Mouse (Mus musculus): ENCODE measurements around the gene Zkscan16.

Gene Zkscan16

DNA sequence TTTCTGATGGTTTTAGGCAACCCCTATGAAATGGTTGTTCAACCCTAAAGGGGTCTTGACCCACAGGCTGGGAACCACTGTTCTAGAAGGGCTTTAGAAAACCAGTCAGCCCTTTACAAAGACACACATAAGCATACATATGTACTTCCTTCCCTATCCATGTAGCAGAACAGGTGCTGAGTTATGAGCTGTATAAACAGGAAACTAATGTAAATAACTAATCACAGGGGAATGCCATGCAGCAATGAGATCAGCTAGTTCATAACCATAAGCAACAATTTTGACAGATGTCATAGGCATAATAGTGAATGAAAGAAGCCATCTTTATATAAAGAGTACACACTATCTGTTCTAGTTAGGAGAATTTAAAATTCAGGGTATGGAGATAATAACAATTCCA is 1.8 kb upstream of the Zkscan16 start:
- no peak for DNase-seq (ENCODE audit: low spot score)

DNA sequence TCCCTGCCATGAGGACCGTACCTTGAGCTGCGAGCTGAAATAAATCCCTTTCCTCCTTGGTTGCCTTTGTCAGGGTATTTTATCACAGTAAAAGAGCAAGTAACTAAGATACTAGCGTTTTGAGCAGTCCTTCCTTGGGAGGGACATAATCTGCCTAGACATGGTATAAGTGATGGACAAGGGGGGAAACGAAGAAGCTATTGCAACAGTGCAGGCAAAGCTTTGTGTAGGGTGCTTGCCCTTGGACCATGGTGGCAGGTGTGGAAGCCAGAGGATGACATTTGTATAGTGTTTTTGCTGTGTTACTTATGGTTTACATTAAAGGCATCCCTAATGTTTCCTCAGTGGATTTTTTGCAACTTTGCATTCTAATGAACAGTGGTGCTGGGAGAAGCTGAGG is 486 bp upstream of the Zkscan16 start:
- no peak for DNase-seq (ENCODE audit: low spot score)

DNA sequence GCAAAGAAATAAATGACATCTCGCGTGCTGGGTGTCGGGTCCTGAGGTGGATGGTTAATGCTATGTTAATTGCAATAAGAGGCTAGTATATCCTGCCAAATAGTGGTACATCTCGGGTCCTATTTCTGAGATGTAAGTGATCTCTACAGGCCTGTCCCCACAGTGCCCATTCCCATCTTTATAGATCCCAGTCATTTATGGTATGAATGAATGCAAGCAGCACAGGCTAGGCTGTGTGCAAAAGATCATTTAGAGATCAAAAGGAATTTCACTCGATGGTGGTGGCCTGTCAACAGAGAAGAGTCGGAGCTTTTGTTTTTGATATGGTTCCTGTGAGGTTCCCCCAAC is 752 bp downstream of the Zkscan16 start:
- no peak for DNase-seq (ENCODE audit: low spot score)

DNA sequence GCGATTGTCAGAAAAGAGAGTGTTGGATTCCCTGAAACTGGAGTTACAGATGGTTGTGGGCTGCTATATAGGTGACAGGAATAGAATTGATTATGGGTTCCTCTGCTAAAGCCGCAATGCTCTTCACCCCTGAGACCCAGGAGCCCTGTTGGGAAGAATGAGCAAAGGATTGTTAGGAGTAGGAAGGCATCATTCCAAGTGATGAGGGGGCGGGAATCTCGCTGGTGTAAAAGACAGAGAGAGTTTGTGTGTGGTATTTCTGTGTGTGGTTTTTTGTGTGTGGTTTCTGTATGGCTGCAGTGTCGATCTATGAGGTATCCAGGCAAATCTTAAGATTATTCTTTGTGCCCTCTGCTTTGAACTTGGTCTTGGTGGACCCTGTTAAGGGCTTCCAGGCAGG is 1.3 kb downstream of the Zkscan16 start:
- no peak for DNase-seq (ENCODE audit: low spot score)

DNA sequence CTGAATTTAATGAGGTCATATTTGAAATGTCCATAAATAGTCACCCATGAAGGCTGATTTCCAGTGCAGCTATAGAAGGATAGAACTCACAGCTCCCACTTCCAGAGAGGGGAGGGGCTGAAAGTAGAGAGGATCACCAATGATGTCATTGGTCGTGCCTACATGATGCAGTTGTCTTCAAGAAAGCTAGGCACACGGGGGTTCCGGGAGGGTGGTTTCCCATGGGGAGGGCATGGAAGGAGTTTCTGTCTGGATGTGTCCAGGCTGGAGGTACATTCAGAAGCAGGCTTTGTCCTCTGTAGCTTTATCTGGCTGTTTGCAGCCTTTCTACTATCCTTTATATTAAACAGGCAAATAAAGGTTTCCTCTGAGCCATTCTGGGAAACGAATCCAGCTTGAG is 5.0 kb downstream of the Zkscan16 start:
- no peak for DNase-seq (ENCODE audit: low spot score)

DNA sequence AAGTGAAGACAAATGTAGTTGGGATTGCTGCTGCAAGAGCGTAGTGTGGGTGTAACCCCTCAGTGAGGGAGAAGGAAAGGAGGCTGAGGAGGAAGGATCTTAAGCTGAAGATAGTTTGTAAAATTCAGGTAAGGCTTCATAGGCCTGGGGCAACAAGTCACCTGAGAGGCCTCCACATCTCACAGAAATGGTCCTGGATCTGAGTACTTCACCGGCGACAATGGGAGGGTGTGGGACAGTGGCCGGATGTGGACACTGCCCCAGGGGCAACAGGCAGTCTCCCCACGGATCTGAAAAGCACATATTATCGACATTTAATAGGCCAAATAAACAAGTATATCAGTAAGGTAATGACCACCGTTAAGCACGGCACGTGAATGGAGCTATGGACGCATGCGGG is 9.2 kb downstream of the Zkscan16 start:
- no peak for DNase-seq (ENCODE audit: low spot score)

DNA sequence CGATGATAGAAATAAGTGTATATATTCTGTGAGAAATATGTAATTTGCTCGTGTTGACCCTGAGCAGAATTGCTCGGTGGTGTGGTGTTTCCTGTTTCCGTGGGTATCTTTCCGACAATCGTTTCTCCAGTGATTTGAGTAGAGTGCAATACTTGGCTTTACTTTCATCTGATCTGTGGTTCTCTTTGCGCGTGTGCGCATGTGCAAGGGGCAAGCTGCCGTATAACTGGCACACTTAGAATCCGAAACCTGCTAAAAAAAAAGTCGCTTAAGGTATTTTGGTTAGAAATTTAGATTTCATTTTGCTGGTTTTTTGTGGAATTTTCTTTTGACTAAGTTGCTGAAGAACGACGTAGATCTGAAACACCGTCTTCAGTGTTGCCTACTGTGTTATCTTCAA is 18.3 kb downstream of the Zkscan16 start:
- no peak for DNase-seq (ENCODE audit: low spot score)

DNA sequence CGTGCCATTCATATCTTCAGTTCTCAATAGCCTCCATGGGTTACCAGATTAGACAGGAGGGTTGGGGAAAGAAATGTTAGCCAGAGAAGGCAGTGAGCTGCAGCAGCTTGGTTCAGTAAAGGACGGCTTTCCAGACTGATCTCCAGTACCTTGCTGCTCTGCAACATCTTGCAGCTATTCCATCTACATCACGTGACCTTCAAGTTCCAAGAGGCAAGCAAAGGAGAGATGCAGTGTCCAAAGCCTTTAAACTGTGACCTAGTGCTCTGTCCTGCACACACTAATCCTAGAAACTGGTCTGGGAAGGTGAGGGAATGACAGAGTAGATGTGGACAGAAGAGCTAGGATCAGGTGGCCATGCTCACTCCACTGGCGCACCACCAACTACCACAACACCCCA is 19.8 kb downstream of the Zkscan16 start:
- no peak for DNase-seq (ENCODE audit: low spot score)

DNA sequence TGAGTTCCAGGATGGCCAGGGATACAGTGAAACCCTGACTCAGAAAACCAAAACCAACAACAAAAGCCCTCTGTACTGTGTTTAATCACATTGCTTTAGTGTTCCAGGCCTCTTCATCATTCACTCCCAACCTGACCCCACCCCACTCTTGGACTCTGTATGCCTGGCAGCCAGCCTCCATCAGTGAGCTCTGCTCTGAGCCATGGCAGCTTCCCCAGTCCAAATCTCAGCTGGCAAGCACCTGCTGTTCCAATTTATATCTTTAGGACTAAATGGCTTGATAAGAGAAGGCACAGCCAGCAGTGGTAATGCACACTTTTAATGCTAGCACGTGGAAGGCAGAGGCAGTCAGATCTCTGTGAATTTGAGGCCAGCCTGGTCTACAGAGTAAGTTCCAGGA is 21.7 kb downstream of the Zkscan16 start:
- no peak for DNase-seq (ENCODE audit: low spot score)

DNA sequence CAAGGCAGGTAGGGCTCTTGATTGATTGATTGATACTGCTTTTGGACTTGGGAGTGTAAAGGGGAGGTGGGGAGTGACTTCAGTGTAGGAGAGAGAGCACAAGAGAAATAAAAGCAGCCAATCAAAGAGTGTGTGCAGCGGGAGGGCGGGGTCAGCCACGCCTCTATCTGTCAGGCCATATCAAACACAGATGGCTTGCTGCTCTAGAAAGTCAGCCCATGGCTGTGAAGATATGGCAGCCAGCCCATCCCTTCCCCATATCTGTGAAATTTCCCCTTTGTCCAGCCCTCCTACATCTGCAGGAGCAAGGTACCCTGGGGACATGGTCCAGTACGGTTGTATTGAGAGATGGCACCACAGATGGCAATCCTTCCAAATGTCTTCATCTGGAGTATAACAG is 27.2 kb downstream of the Zkscan16 start:
- DNase-seq (ENCODE audit: low spot score): no peak

DNA sequence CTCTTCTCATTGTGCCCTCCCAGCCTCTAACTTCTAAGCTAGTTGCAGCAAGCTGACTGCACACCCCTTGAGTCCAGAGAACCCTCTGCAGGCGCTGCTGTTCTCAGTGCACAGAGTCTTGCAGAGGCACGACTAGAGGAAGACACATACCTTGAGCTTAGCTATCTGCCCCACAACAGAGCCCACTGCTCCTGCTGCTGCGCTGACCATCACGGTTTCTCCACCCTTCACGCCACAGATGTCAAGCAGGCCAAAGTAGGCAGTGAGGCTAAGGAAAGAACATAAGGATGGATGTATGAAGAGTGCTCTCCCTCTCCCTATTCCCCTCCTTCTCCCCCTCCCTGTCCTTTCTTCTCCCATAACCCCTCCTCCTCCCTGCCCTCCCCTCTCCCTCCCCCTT is 32.3 kb downstream of the Zkscan16 start:
- DNase-seq (ENCODE audit: low spot score): no peak

DNA sequence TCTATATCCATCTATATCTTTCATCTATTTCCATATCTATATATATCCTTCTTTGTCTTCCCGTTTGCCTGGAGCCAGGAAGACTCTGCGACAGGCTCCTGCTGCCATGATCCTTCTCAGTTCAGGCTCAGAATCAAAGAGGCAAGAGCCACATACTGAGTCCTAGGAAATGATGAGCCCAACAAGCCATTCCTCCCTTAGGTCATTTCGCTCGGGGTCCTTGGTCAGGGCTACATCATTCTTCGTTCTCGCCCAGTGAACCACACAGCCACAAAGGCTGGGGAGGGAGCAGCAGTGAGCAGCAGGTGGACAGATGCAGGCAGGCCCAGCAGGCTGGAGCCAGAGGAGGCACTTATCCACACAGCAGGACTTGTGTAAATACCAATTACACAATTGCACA is 38.0 kb downstream of the Zkscan16 start:
- DNase-seq (ENCODE audit: low spot score): no peak

DNA sequence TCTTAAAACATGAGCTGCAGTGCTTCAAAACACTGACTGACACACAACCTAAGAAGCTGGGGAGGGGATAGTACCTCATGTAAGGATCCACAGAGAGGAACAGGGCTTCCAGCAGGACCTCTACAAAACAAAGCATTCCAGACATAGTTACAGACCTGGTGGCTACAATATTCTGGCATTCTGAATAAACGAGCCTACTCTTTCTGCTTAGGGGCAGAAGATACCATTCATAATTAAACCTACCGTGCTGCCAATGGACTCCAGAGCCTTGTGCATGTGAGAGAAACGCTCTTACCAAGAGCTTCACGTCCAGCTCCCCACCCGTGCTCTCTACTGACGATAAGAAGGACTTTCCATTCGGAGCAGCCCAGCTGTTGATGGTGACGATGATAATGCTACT is 39.4 kb downstream of the Zkscan16 start:
- no peak for DNase-seq (ENCODE audit: low spot score)

DNA sequence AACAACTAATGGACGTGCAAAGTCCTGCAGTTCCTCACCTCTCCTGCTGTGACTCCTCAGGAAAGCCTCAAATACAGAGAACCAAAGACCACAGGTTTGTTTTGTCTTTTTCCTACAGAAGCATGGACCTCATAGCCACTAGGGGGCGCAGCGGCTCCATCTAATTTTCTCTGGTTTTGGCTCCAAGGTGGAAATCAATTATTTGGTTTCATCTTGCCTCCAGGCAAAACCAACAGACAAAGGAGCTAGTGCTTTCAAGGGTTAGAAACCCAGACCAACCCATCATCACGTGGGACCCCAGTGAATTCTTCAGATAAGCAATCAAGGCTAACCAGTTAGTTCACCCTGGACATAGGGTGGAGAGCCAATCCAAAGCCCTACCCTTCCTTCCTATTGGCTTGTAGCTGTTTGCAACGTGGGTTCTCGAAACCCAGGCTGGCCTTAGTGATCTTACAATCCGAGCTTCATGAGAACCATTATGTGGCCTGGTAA is 41.8 kb downstream of the Zkscan16 start:
- DNase-seq (ENCODE audit: low spot score): peak; percentile 37

DNA sequence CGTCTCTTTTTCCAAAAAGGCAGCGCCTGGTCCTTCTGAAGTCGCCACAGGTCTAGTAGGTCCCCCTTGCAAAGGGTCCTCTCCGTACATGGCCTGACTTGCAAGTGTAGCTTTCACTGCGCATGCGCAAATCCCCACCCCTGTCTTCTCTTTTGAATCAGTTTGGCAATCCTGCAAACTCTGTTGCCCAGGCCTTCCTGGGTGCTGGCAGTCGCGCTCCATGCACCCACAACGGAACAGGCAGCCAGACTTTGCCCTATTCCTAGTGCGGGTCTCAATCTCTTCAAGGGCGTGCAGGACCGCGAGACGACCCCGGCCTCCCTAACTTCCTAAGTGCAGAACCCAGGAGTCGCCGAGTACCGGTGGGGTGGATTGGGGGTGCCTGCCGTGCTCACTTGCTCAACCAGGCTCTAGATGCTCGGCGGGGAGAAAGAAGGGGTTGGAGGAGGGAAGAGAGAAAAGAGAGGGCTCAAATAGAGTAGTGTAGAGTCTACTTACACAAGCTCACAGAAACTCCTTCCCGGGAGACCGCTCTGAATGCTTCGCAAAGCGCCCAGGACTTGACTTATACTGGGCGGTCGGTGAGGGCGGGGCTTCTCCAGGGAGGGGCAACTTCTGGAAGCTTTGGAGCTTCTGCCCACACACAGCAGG is 43.2 kb downstream of the Zkscan16 start, which contains the start of gene Ptgr1:
TSS of gene Ptgr1 (minus strand) at position 580 of the 651 bp plus-strand sequence.
- peak; percentile 82 for DNase-seq (ENCODE audit: low spot score)

DNA sequence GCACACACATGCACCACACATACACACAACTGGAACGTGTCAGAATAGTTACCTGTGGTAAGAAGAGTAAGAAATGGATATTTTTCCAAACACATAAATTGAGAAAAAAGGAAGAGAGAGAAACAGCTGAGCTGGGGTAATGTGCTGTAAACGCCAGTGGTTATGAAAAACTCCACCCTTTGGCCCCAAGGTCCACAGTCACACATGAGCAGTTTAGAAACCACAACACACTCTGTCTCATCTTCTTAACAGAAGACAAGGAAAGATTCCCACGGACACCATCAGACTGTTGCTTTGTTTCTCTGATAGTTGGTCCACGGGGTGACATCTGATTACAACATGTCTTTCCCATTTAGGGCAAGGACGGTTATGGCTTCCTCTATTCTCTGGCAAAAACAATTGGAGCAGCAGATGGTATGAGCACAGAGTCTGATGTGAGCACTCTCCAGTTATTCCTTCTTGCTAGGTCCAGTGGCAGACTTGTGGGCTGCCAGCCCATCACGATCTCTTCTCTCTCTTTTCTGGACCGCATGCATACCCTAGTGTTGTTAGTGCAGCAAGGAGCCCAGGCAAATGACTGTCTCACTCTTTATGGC is 46.0 kb downstream of the Zkscan16 start:
- no peak for DNase-seq (ENCODE audit: low spot score)

DNA sequence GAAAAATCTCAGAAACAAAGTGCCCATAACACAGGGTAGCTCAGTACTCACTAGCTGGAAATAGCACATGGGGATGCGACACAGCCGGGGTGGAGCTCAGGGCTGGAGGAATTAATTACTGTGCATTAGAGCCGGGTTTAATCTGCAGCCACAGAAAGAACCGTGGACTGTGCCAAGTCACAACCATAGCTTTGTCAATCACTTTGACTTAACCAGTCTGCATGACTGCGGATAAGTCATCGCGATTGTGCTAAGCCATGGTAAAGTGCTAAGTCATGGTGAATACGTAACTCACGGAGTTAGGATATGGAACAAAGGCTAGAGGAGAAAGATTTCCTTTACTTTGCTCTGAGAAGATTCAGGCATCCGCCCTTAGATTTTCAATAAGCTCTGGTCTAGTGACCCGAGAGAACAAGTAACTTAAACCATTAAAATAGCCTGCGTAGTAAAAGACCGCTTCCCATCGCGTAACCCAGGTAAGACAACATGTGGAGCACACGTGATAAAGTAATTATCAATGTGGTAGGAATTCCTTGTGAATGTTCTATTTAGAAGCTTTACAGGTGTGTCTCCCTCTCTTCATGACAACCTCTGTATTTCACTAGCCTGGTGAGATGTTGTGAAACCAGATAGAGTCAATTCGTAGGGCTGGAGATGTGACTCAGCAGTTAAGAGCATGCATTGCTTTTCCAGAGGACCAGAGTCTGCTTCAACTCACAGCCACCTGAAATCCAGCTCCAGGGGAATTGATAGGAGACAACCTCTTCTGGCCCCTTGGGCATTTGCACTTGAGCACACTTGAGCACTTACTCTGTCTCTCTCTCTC is 47.4 kb downstream of the Zkscan16 start:
- no peak for DNase-seq (ENCODE audit: low spot score)

DNA sequence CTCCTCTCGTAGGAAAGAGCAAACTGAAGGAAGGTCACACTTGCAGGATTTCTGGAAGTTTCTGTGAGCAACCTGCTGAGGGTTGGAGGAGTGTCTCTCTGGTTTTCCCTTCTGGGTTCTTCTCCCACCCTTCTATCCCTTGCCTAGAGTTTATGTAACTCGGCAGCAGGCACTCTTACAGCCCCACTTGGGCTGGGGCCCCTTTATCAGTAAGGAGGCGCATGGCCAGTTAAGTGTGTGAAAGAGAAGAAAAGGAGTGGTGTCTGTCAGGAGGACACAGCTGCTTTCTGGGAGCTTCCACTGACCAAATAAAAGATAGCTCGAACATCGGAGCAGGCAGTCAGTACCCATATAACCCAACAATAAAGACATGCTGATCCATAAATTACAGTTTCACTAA is 48.8 kb downstream of the Zkscan16 start:
- DNase-seq (ENCODE audit: low spot score): no peak

DNA sequence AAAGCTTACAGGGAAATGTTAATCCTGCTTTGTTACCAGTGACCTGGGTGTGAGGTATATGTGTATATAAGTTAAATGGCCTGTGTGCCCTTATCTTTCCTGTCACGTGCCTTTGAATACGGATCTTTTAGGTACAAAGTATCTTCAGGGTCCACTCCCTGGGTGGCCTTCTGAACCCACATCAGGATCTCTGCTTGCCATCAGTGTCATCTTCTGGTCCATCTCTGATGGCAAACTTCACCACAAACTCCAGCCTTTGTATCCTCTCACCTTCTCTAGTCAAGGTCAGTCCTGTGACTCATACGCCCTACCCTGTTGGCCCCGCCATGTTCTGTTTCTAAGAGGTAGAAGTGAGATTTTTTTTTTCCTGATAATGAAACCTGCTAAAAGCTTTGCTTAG is 51.3 kb downstream of the Zkscan16 start, which contains the start of gene Dnajc25:
TSS of gene Dnajc25 (plus strand) at position 301 of the 400 bp plus-strand sequence.
- DNase-seq (ENCODE audit: low spot score): no peak

DNA sequence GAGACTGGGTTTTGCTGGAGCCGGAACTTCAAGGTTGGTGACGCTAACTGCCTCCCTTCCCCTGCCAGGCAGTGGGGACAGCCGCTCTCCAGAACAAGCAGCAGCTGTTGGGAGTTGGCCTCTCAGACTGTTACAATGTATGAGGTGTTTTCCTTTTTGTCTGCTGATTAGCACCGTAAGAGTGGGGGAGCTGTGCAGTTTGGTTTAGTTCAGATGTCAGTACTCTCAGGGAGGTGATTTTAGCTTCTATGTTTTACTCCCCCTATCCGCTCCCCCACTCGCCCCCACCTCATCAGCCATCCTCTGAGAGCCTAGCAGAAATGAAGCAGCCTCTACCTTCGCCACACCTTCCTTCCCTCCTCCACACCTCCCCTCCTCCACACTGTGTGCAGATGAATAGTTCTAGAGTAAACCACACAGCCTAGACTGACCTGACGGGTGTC is 51.8 kb downstream of the Zkscan16 start:
- DNase-seq (ENCODE audit: low spot score): no peak

DNA sequence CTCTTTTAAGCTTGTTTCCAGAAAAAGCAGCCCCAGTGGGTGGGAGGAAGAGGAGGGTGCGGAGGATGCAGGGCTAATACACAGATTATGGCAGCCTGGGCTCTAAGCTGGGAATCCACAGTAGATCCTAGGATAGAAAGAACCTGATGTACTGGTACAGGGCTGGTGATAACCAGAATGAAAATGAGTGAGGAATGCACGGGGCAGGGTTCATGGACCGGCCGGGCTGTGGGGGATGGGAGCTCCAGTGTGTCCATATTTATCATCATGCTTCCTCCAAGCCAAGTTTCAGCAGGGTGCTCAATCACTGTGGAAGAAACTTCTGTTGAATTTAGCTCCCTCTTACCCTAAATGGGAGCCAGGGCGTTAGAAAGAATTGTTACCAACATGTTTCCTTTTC is 53.7 kb downstream of the Zkscan16 start:
- no peak for DNase-seq (ENCODE audit: low spot score)

DNA sequence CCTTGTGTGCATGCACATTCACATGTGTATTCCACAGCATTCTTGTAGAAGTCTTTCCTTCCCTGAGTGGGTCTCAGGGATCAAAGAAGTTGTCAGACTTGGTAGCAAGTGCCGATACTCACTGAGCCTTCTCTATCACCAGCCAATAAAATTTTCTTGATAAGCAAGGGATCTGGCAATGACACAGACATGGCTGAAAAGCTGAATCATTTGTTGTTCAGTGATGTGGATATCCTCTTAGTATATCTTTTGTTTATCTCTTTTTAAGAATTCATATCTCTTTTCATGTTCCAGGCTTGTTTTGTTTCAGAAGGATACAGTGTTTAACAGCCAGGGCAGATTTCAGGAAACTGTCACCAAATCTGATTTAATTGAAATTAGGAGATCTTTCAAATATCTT is 55.3 kb downstream of the Zkscan16 start:
- DNase-seq (ENCODE audit: low spot score): no peak

DNA sequence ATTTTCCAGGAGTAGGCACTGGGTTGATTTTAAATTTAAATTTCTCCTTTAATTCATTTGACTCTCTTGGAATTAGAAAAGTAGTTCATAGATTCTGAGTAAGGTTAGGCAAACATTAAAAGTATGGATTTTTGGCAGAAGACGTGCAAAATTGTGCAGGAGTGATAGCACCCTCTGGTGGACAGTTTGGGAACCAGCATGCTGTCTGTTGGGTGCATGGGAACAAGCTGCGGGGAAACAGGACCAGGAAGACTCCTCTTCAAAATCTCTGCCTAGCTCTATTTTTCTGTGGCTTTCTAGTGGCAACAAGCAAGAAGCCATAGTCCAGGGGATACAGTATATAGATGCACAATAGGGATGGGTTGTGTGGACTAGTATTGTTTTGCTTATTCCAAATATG is 56.3 kb downstream of the Zkscan16 start:
- peak; percentile 42 for DNase-seq (ENCODE audit: low spot score)

All from ovary, adult 18-20 months (tissue).